Mouse (Mus musculus) stomach, postnatal 0 days (tissue): ENCODE measurements at regions not wholly inside any gene's neighbourhood (a gene's known extent, or its start where the extent isn't known, plus 50 kb on each side); places are given as distances from the start of the nearest gene placed in this dataset.
A peak's percentile ranks its signal among the peaks of the same experiment; 100 is the strongest.

Experiments used
- ATAC-seq: fragments of 200-750 bp; cut with Nextera tagmentation; 2 replicates; pipeline ENCODE4 v1.8.0; 2017; ENCODE audit not compliant: low FRiP score, low TSS enrichment
- DNase-seq: peaks from one replicate; pipeline ENCODE4 v3.0.0-alpha.2; 2016; ENCODE audit warnings: low spot score
- H3K27ac ChIP-seq: fragments of 300-500 bp; sonication (generic); replicated peaks from 2 replicates; pipeline ENCODE4 v1.5.1; 2014; ENCODE audit warnings: mild to moderate bottlenecking, control low read depth
- H3K27me3 ChIP-seq: fragments of 300-500 bp; sonication (generic); 2 replicates; pipeline ENCODE4 v1.6.1; 2014; ENCODE audit warnings: low read length; ENCODE audit not compliant: control insufficient read depth, insufficient read depth
- H3K36me3 ChIP-seq: fragments of 300-500 bp; sonication (generic); 2 replicates; pipeline ENCODE4 v1.6.1; 2014; ENCODE audit warnings: low read length, mixed read lengths; ENCODE audit not compliant: control insufficient read depth, insufficient read depth
- H3K4me1 ChIP-seq: fragments of 300-500 bp; sonication (generic); replicated peaks from 2 replicates; pipeline ENCODE4 v1.6.1; 2014; ENCODE audit warnings: antibody characterized with exemption; ENCODE audit not compliant: control insufficient read depth, insufficient read depth
- H3K4me2 ChIP-seq: fragments of 300-500 bp; sonication (generic); replicated peaks from 2 replicates; pipeline ENCODE4 v1.6.1; 2014; ENCODE audit warnings: low read depth, mild to moderate bottlenecking, control low read depth, moderate library complexity
- H3K4me3 ChIP-seq: fragments of 300-500 bp; sonication (generic); 2 replicates; pipeline ENCODE4 v1.5.1; 2014; ENCODE audit warnings: low read depth, low read length, control low read depth
- H3K9ac ChIP-seq: fragments of 300-500 bp; sonication (generic); 2 replicates; pipeline ENCODE4 v1.6.1; 2014; ENCODE audit warnings: mild to moderate bottlenecking, low read length, control low read depth, mixed read lengths
- H3K9me3 ChIP-seq: fragments of 300-500 bp; sonication (generic); 2 replicates; pipeline ENCODE4 v1.6.1; 2016; ENCODE audit warnings: low read length; ENCODE audit not compliant: control insufficient read depth
- CTCF ChIP-seq: IDR thresholded peaks from 2 replicates; pipeline ENCODE4 v1.5.1; 2016; ENCODE audit warnings: antibody characterized with exemption, low read depth, mild to moderate bottlenecking, moderate library complexity
- EP300 ChIP-seq: optimal IDR thresholded peaks from 2 replicates; pipeline ENCODE3; 2016; ENCODE audit warnings: antibody characterized with exemption
- WGBS: fragments of 180-500 bp; shearing (Covaris S2); extraction: QIAGEN DNeasy Blood & Tissue Kit; methylation state at CpG from one replicate; pipeline ENCODE4 v1.1.7; 2014; 5-methylcytosine and 5-hydroxymethylcytosine counted together

DNA sequence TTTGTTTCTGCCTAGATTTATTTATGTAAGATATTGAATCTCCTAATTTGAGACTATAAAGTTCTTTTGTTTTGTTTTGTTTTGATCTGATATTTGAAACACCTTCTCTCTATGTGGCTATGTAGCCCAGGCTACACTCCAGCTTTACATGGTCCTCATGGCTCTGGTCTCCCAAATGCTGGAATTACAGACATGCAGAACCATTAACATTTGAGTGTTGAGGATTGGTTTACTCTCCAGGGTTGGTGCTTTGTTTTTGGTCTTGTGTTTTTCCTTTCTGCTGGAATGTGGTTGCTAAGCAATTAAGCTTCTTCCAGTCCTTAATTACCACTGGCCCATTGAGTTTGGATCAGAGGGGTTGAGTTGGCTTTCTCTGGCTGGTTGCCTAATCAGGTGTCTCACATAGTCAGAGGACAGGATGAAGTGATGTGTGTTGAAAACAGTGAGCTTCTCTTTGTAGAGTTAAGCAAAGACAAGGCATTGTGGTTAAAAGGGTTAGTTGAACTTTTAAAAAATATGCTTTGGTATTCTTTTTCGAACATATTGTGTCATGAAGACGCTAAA is 252.6 kb upstream of the Gpc5 start:
- WGBS = 83% methylated on average over 2 of the region's 2 CpGs
- Histone ChIP-seq H3K4me1 (no peaks in the 10 kb centered on the region), H3K27me3 (no peaks in the 10 kb centered on the region), H3K9me3 (no peaks in the 10 kb centered on the region), H3K36me3 (no peaks in the 10 kb centered on the region), H3K4me2 (no peak overlapping the region), H3K4me3 (no peak overlapping the region), H3K9ac (no peak overlapping the region), H3K27ac (no peak overlapping the region)
- TF ChIP-seq EP300 (no peak), CTCF (no peak)
- no peak for ATAC-seq
- no peak for DNase-seq

GRCm38 (mm10) chr14:114840766-114841165 is 251.2 kb upstream of the Gpc5 start:
- Histone ChIP-seq H3K9ac (no peak overlapping the region), H3K4me2 (no peak overlapping the region), H3K27me3 (no peaks in the 10 kb centered on the region), H3K9me3 (no peaks in the 10 kb centered on the region), H3K36me3 (no peaks in the 10 kb centered on the region), H3K4me3 (no peak overlapping the region), H3K4me1 (no peaks in the 10 kb centered on the region), H3K27ac (no peak overlapping the region)
- DNase-seq = peak; percentile 22
- ATAC-seq = peak; percentile 51; the same call in 1 of the 2 replicates
- WGBS = 54% methylated on average over 5 of the region's 5 CpGs
- no peak for TF ChIP-seq EP300
- no peak for TF ChIP-seq CTCF

GRCm38 (mm10) chr14:114841552-114841951 is 250.5 kb upstream of the Gpc5 start:
- WGBS = 42% methylated on average over 5 of the region's 5 CpGs
- H3K4me1 ChIP-seq = no peaks in the 10 kb centered on the region
- no peak overlapping the region for H3K9ac ChIP-seq
- TF ChIP-seq EP300 (no peak), CTCF (no peak)
- no peaks in the 10 kb centered on the region for H3K36me3 ChIP-seq
- no peak for ATAC-seq
- H3K27me3 ChIP-seq = no peaks in the 10 kb centered on the region
- H3K4me2 ChIP-seq = no peak overlapping the region
- no peak overlapping the region for H3K27ac ChIP-seq
- no peak overlapping the region for H3K4me3 ChIP-seq
- no peak for DNase-seq
- H3K9me3 ChIP-seq = no peaks in the 10 kb centered on the region

DNA sequence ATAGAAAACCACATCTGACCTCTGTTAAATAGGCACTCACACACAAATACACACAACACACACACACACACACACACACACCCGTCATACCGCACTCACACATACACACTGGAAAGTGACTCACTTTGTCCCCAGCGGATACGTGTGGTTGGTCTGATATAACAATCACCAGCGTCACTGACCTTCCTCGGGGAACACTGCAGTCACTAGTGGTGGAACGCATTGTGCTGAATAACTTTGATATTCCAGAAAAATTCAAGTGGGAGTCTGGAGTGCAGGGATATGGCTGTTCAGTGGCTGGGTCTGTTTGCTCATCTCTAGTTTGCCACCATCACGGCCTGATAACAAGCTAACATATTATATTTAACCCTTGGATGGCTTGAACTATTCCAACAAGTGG is 249.7 kb upstream of the Gpc5 start:
- no peak for DNase-seq
- TF ChIP-seq EP300 (no peak), CTCF (no peak)
- H3K4me2 ChIP-seq = no peak overlapping the region
- no peak overlapping the region for H3K4me3 ChIP-seq
- H3K27ac ChIP-seq = no peak overlapping the region
- peak; percentile 40; the same call in 1 of the 2 replicates for ATAC-seq
- no peaks in the 10 kb centered on the region for H3K9me3 ChIP-seq
- no peaks in the 10 kb centered on the region for H3K4me1 ChIP-seq
- WGBS = 69% methylated on average over 8 of the region's 8 CpGs
- no peaks in the 10 kb centered on the region for H3K36me3 ChIP-seq
- no peak overlapping the region for H3K9ac ChIP-seq
- no peaks in the 10 kb centered on the region for H3K27me3 ChIP-seq

DNA sequence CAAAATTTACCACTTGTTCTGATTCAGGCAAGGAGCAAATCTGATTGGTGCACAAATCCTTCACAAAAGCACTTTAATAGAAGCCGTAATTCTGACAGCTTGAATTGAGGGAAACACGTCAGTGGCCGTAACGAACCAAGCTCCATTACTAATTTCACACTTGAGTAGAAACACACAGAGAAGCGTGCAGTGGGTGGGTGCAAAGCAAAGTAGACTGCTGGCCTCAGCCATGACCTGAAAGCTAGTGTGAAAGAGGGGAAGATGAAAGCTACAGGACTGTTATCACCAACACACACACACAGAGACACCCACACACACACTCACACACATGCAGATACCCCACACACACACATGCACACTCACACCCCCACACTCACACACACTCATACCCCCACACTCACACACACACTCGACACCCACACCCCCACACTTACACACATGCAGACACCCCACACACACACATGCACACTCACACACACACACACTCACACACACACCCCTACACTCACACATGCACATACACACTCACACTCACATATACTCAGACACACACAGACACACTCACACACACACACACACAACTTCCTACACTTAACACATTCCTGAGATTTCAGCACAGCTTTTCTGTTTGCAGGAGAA is 248.8 kb upstream of the Gpc5 start:
- Histone ChIP-seq H3K4me1 (no peaks in the 10 kb centered on the region), H3K4me3 (no peak overlapping the region), H3K36me3 (no peaks in the 10 kb centered on the region), H3K4me2 (no peak overlapping the region), H3K27ac (no peak overlapping the region), H3K9ac (no peak overlapping the region), H3K27me3 (no peaks in the 10 kb centered on the region), H3K9me3 (no peaks in the 10 kb centered on the region)
- DNase-seq (no peak), ATAC-seq (no peak)
- TF ChIP-seq CTCF (no peak), EP300 (no peak)
- WGBS = 92% methylated on average over 6 of the region's 6 CpGs

DNA sequence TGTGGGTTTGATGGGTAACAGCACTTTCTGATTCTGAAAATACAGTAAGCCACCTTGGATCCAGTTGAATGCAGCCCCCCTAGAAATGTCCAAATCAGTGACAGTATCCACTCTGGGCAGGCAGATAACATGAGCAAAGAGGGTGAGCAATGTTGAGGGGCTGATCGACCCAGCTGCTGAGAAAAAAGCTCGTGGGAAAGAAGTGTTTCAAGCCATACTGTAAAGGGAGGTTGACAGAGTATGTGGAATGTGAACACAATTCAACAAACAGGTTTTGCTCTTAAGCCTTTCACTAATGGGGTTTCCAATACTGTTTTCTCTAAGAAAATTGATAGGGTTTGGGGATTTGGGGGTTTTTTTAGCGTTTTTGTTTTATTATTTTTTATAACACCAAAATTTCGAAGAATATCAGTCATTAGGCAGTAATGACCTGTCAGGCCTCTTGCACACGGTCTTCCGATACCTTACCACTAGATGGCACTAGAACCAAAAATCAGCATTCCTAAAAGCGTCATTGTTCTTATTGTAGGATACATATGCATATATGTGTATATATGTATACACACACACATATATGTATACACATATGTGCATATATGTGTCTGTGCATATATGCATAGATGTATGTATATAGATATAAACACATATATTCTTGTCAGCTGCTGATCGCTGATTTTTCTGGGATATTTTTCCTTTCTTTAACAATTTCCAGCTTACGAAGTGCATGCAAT is 237.5 kb upstream of the Gpc5 start:
- Histone ChIP-seq H3K4me2 (no peak overlapping the region), H3K27me3 (no peaks in the 10 kb centered on the region), H3K9ac (no peak overlapping the region), H3K27ac (no peak overlapping the region), H3K4me1 (no peaks in the 10 kb centered on the region), H3K9me3 (no peaks in the 10 kb centered on the region), H3K36me3 (no peaks in the 10 kb centered on the region), H3K4me3 (no peak overlapping the region)
- TF ChIP-seq EP300 = no peak
- peak; percentile 84 for TF ChIP-seq CTCF
- ATAC-seq = no peak
- 25% methylated on average over 9 of the region's 9 CpGs for WGBS
- DNase-seq = no peak
